Mouse (Mus musculus): ENCODE measurements at regions not wholly inside any gene's neighbourhood (a gene's known extent, or its start where the extent isn't known, plus 50 kb on each side); places are given as distances from the start of the nearest gene placed in this dataset.

DNA sequence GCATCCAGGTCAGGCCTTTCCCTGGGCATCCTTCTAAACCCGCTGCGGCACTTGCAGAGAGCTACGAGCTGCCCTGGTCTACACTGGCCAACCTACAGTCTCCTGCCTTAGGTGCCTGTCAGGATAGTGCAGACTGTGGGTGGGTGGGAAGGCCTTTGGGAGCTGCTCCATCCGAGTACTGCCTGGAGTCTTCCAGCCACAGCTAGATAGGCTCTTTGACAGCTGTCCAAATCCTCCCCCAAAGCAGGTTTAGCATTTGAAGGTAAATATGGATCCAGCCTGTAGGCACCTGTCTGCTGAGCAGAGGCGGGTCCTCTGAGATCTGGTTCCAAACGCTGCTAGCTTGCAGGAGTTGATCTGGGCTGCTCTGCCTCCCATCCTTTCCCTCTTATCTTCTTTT, 295.6 kb upstream of the Hs6st1 start:
- TF ChIP-seq EP300 (IDR thresholded peaks at IDR 0.05; ENCODE audit: insufficient read depth, low read depth, low read length) (no peak), CTCF (IDR thresholded peaks at IDR 0.05) (no peak)

Measured in heart, adult 2 months (tissue).